Mouse (Mus musculus): ENCODE measurements at regions not wholly inside any gene's neighbourhood (a gene's known extent, or its start where the extent isn't known, plus 50 kb on each side); places are given as distances from the start of the nearest gene placed in this dataset.

GRCm38 (mm10) chr2:74951401-74952260 lies 126.0 kb downstream of the Mtx2 start:
- Histone ChIP-seq H3K27ac (no peak overlapping the region), H3K9ac (replicated peaks; ENCODE audit: low read length) (no peak overlapping the region), H3K36me3 (ENCODE audit: insufficient read depth, low read length) (no peaks in the 10 kb centered on the region), H3K27me3 (ENCODE audit: insufficient read depth, low read length) (no peaks in the 10 kb centered on the region), H3K4me2 (ENCODE audit: low read depth, low read length) (no peak overlapping the region), H3K4me3 (ENCODE audit: low read length) (no peak overlapping the region), H3K4me1 (ENCODE audit: insufficient read depth, low read length) (no peaks in the 10 kb centered on the region), H3K9me3 (ENCODE audit: low read length) (no peaks in the 10 kb centered on the region)
- DNase-seq (ENCODE audit: low spot score) (no peak), ATAC-seq (no peak)
- 82% methylated on average over 12 of the region's 12 CpGs for WGBS
- TF ChIP-seq CTCF (IDR thresholded peaks at IDR 0.05; ENCODE audit: low read depth): no peak

GRCm38 (mm10) chr2:74954101-74954500 lies 128.5 kb downstream of the Mtx2 start:
- DNase-seq (ENCODE audit: low spot score) (no peak), ATAC-seq (no peak)
- Histone ChIP-seq H3K9me3 (ENCODE audit: low read length) (no peaks in the 10 kb centered on the region), H3K4me3 (ENCODE audit: low read length) (no peak overlapping the region), H3K36me3 (ENCODE audit: insufficient read depth, low read length) (no peaks in the 10 kb centered on the region), H3K27me3 (ENCODE audit: insufficient read depth, low read length) (no peaks in the 10 kb centered on the region), H3K4me2 (ENCODE audit: low read depth, low read length) (no peak overlapping the region), H3K27ac (no peak overlapping the region), H3K9ac (replicated peaks; ENCODE audit: low read length) (no peak overlapping the region), H3K4me1 (ENCODE audit: insufficient read depth, low read length) (no peaks in the 10 kb centered on the region)
- 76% methylated on average over 9 of the region's 9 CpGs for WGBS
- TF ChIP-seq CTCF (IDR thresholded peaks at IDR 0.05; ENCODE audit: low read depth): no peak

GRCm38 (mm10) chr2:74955281-74956128 lies 129.9 kb downstream of the Mtx2 start:
- no peaks in the 10 kb centered on the region for H3K9me3 ChIP-seq (ENCODE audit: low read length)
- H3K27me3 ChIP-seq (ENCODE audit: insufficient read depth, low read length): no peaks in the 10 kb centered on the region
- H3K4me2 ChIP-seq (ENCODE audit: low read depth, low read length): no peak overlapping the region
- 86% methylated on average over 4 of the region's 4 CpGs for WGBS
- H3K27ac ChIP-seq: no peak overlapping the region
- ATAC-seq: no peak
- H3K9ac ChIP-seq (replicated peaks; ENCODE audit: low read length): no peak overlapping the region
- no peak for DNase-seq (ENCODE audit: low spot score)
- TF ChIP-seq CTCF (IDR thresholded peaks at IDR 0.05; ENCODE audit: low read depth): no peak
- no peak overlapping the region for H3K4me3 ChIP-seq (ENCODE audit: low read length)
- no peaks in the 10 kb centered on the region for H3K36me3 ChIP-seq (ENCODE audit: insufficient read depth, low read length)
- no peaks in the 10 kb centered on the region for H3K4me1 ChIP-seq (ENCODE audit: insufficient read depth, low read length)

- ATAC-seq (no peak), DNase-seq (ENCODE audit: low spot score) (no peak)
- H3K4me1 ChIP-seq (ENCODE audit: insufficient read depth, low read length): no peaks in the 10 kb centered on the region
- no peaks in the 10 kb centered on the region for H3K36me3 ChIP-seq (ENCODE audit: insufficient read depth, low read length)
- 93% methylated on average over 1 of the region's 1 CpGs for WGBS
- no peak overlapping the region for H3K9ac ChIP-seq (replicated peaks; ENCODE audit: low read length)
- no peaks in the 10 kb centered on the region for H3K9me3 ChIP-seq (ENCODE audit: low read length)
- no peak overlapping the region for H3K4me2 ChIP-seq (ENCODE audit: low read depth, low read length)
- TF ChIP-seq CTCF (IDR thresholded peaks at IDR 0.05; ENCODE audit: low read depth): no peak
- H3K27ac ChIP-seq: no peak overlapping the region
- H3K4me3 ChIP-seq (ENCODE audit: low read length): no peak overlapping the region
- no peaks in the 10 kb centered on the region for H3K27me3 ChIP-seq (ENCODE audit: insufficient read depth, low read length)
These were observed 130.5 kb downstream of the Mtx2 start for GRCm38 (mm10) chr2:74956129-74956450.

- H3K27ac ChIP-seq: no peak overlapping the region
- no peaks in the 10 kb centered on the region for H3K4me1 ChIP-seq (ENCODE audit: insufficient read depth, low read length)
- H3K9ac ChIP-seq (replicated peaks; ENCODE audit: low read length): no peak overlapping the region
- no peak for TF ChIP-seq CTCF (IDR thresholded peaks at IDR 0.05; ENCODE audit: low read depth)
- no peak overlapping the region for H3K4me2 ChIP-seq (ENCODE audit: low read depth, low read length)
- no peak for ATAC-seq
- DNase-seq (ENCODE audit: low spot score): no peak
- H3K36me3 ChIP-seq (ENCODE audit: insufficient read depth, low read length): no peaks in the 10 kb centered on the region
- WGBS: 96% methylated on average over 2 of the region's 2 CpGs
- no peaks in the 10 kb centered on the region for H3K9me3 ChIP-seq (ENCODE audit: low read length)
- no peaks in the 10 kb centered on the region for H3K27me3 ChIP-seq (ENCODE audit: insufficient read depth, low read length)
- H3K4me3 ChIP-seq (ENCODE audit: low read length): no peak overlapping the region
These were observed 131.0 kb downstream of the Mtx2 start for GRCm38 (mm10) chr2:74956556-74956955.

- Histone ChIP-seq H3K4me1 (ENCODE audit: insufficient read depth, low read length) (no peaks in the 10 kb centered on the region), H3K27ac (no peak overlapping the region), H3K4me3 (ENCODE audit: low read length) (no peak overlapping the region), H3K9me3 (ENCODE audit: low read length) (no peaks in the 10 kb centered on the region), H3K9ac (replicated peaks; ENCODE audit: low read length) (no peak overlapping the region), H3K4me2 (ENCODE audit: low read depth, low read length) (no peak overlapping the region), H3K36me3 (ENCODE audit: insufficient read depth, low read length) (no peaks in the 10 kb centered on the region), H3K27me3 (ENCODE audit: insufficient read depth, low read length) (no peaks in the 10 kb centered on the region)
- ATAC-seq: no peak
- WGBS: 61% methylated on average over 5 of the region's 5 CpGs
- no peak for TF ChIP-seq CTCF (IDR thresholded peaks at IDR 0.05; ENCODE audit: low read depth)
- DNase-seq (ENCODE audit: low spot score): no peak
These were observed 134.3 kb downstream of the Mtx2 start for GRCm38 (mm10) chr2:74959936-74960335.

GRCm38 (mm10) chr2:74962416-74962815 lies 136.8 kb downstream of the Mtx2 start:
- 93% methylated on average over 6 of the region's 6 CpGs for WGBS
- DNase-seq (ENCODE audit: low spot score) (no peak), ATAC-seq (no peak)
- H3K36me3 ChIP-seq (ENCODE audit: insufficient read depth, low read length): no peaks in the 10 kb centered on the region
- TF ChIP-seq CTCF (IDR thresholded peaks at IDR 0.05; ENCODE audit: low read depth): no peak
- no peak overlapping the region for H3K4me3 ChIP-seq (ENCODE audit: low read length)
- H3K9me3 ChIP-seq (ENCODE audit: low read length): no peaks in the 10 kb centered on the region
- peaks cover 8% of the 10 kb centered on the region for H3K4me1 ChIP-seq (ENCODE audit: insufficient read depth, low read length)
- H3K27me3 ChIP-seq (ENCODE audit: insufficient read depth, low read length): no peaks in the 10 kb centered on the region
- no peak overlapping the region for H3K9ac ChIP-seq (replicated peaks; ENCODE audit: low read length)
- H3K4me2 ChIP-seq (ENCODE audit: low read depth, low read length): no peak overlapping the region
- H3K27ac ChIP-seq: no peak overlapping the region

All from hindbrain, postnatal 0 days (tissue).